Mouse (Mus musculus): Measurements from ENCODE around the gene Med21. TPM values are rescaled to one million over a fixed set of nuclear protein-coding genes. Genes with fewer than 3 reads are reported as not detected.

Med21 gene
- polyA plus RNA-seq, 1 experiment from 2014 or later: 108 TPM

DNA sequence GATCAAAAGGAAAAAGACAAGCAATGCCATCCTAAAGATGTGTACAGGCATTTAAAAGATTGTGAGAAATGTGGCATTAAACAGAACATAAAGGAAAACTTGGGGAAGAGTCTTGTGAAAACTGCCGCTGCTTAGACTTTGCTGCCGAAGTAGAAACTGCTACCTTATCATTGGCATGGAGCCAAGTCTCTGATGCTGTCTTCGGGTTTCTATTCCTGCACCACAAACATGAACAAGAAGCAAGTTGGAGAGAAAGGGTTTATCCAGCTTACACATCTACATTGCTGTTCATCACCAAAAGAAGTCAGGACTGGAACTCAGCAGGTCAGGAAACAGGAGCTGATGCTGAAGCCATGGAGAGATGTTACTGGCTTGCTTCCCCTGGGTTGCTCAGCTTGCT lies 10.8 kb downstream of the Med21 start:
- 0 out of 2 replicates have a peak, but pooled peaks cover 5% of the 10 kb centered on the region for H3K36me3 ChIP-seq (ENCODE audit: control insufficient read depth, insufficient read depth, low read length)
- ATAC-seq: no peak
- no peak overlapping the region for H3K27ac ChIP-seq (ENCODE audit: low read length)
- no peaks in the 10 kb centered on the region for H3K4me1 ChIP-seq (ENCODE audit: control insufficient read depth, insufficient read depth, low read length)
- H3K27me3 ChIP-seq (ENCODE audit: control insufficient read depth, insufficient read depth, low read depth, low read length): no peaks in the 10 kb centered on the region
- no peak overlapping the region for H3K4me2 ChIP-seq (ENCODE audit: low read length)
- 84% methylated on average over 3 of the region's 3 CpGs for WGBS
- H3K4me3 ChIP-seq (ENCODE audit: low read depth, low read length): no peak overlapping the region
- no peak overlapping the region for H3K9ac ChIP-seq (ENCODE audit: low read depth, low read length)
- H3K9me3 ChIP-seq (replicated peaks; ENCODE audit: control insufficient read depth, low read length, poor library complexity, severe bottlenecking): no peaks in the 10 kb centered on the region

GRCm38 (mm10) chr6:146660591-146660990 lies 18.2 kb downstream of the Med21 start:
- no peak for ATAC-seq
- no peak overlapping the region for H3K4me3 ChIP-seq (ENCODE audit: low read depth, low read length)

DNA sequence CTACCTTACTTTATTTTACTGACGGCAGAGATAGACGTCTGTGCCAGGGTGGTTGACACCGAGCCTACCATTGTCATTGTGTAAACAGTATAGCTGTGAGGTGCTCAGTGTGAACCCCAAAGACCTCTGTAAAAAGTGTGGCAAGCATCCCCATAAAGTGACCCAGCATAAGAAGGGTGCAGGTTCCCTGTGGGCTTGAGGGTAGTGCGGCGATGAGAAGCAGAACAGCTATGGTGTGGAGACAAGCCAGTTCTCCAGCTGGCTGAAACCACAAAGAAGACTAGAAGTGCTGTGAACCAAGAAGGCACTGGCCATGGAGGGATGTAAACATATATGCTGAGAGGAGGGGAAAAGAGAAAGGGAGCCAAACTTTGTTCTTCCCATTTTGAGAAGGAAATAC lies 19.3 kb downstream of the Med21 start:
- no peak overlapping the region for H3K4me3 ChIP-seq (ENCODE audit: low read depth, low read length)
- ATAC-seq: no peak

More at GRCm38 (mm10) chr6:146660591-146660990, 18.2 kb downstream of the Med21 start:
- WGBS: 72% methylated on average over 2 of the region's 2 CpGs
- no peaks in the 10 kb centered on the region for H3K27me3 ChIP-seq (ENCODE audit: control insufficient read depth, insufficient read depth, low read depth, low read length)
- H3K4me1 ChIP-seq (ENCODE audit: control insufficient read depth, insufficient read depth, low read length): no peaks in the 10 kb centered on the region
- no peak overlapping the region for H3K27ac ChIP-seq (ENCODE audit: low read length)
- no peak overlapping the region for H3K9ac ChIP-seq (ENCODE audit: low read depth, low read length)
- no peaks in the 10 kb centered on the region for H3K9me3 ChIP-seq (replicated peaks; ENCODE audit: control insufficient read depth, low read length, poor library complexity, severe bottlenecking)
- no peak overlapping the region for H3K4me2 ChIP-seq (ENCODE audit: low read length)
- no peaks in the 10 kb centered on the region for H3K36me3 ChIP-seq (ENCODE audit: control insufficient read depth, insufficient read depth, low read length)

DNA sequence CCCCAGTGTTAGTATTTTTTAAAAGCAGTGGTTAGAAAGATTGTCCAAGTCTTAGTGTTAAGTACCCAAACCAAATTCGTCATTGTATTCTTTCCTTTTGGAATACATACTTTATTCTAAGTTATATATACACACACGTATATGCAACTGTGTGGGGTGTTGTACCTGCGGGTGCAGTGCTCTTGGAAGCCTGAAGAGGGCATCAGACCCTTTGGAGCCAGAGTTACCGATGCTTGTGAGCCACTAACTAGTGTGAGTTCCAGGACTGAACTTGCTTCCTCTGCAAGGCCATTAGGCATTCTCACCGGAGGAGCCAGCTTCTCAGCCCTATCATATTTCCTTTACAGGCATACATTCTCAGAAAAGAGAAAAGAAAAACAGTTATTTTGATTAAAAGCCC lies 20.3 kb downstream of the Med21 start:
- ATAC-seq: no peak
- H3K9ac ChIP-seq (ENCODE audit: low read depth, low read length): no peak overlapping the region
- no peak overlapping the region for H3K4me2 ChIP-seq (ENCODE audit: low read length)
- H3K27ac ChIP-seq (ENCODE audit: low read length): no peak overlapping the region
- no peaks in the 10 kb centered on the region for H3K4me1 ChIP-seq (ENCODE audit: control insufficient read depth, insufficient read depth, low read length)
- H3K4me3 ChIP-seq (ENCODE audit: low read depth, low read length): no peak overlapping the region
- no peaks in the 10 kb centered on the region for H3K27me3 ChIP-seq (ENCODE audit: control insufficient read depth, insufficient read depth, low read depth, low read length)
- no peaks in the 10 kb centered on the region for H3K9me3 ChIP-seq (replicated peaks; ENCODE audit: control insufficient read depth, low read length, poor library complexity, severe bottlenecking)
- WGBS: 34% methylated on average over 5 of the region's 5 CpGs
- H3K36me3 ChIP-seq (ENCODE audit: control insufficient read depth, insufficient read depth, low read length): no peaks in the 10 kb centered on the region

More for the DNA sequence above, 19.3 kb downstream of the Med21 start:
- no peaks in the 10 kb centered on the region for H3K9me3 ChIP-seq (replicated peaks; ENCODE audit: control insufficient read depth, low read length, poor library complexity, severe bottlenecking)
- H3K36me3 ChIP-seq (ENCODE audit: control insufficient read depth, insufficient read depth, low read length): no peaks in the 10 kb centered on the region
- H3K27ac ChIP-seq (ENCODE audit: low read length): no peak overlapping the region
- H3K27me3 ChIP-seq (ENCODE audit: control insufficient read depth, insufficient read depth, low read depth, low read length): no peaks in the 10 kb centered on the region
- no peak overlapping the region for H3K9ac ChIP-seq (ENCODE audit: low read depth, low read length)
- 88% methylated on average over 5 of the region's 5 CpGs for WGBS
- H3K4me1 ChIP-seq (ENCODE audit: control insufficient read depth, insufficient read depth, low read length): no peaks in the 10 kb centered on the region
- H3K4me2 ChIP-seq (ENCODE audit: low read length): no peak overlapping the region

GRCm38 (mm10) chr6:146664116-146664515 lies 21.8 kb downstream of the Med21 start:
- no peak overlapping the region for H3K4me2 ChIP-seq (ENCODE audit: low read length)
- no peaks in the 10 kb centered on the region for H3K4me1 ChIP-seq (ENCODE audit: control insufficient read depth, insufficient read depth, low read length)
- 54% methylated on average over 5 of the region's 5 CpGs for WGBS
- H3K9me3 ChIP-seq (replicated peaks; ENCODE audit: control insufficient read depth, low read length, poor library complexity, severe bottlenecking): no peaks in the 10 kb centered on the region
- H3K27me3 ChIP-seq (ENCODE audit: control insufficient read depth, insufficient read depth, low read depth, low read length): no peaks in the 10 kb centered on the region
- ATAC-seq: no peak
- H3K4me3 ChIP-seq (ENCODE audit: low read depth, low read length): no peak overlapping the region
- no peak overlapping the region for H3K9ac ChIP-seq (ENCODE audit: low read depth, low read length)
- no peak overlapping the region for H3K27ac ChIP-seq (ENCODE audit: low read length)
- no peaks in the 10 kb centered on the region for H3K36me3 ChIP-seq (ENCODE audit: control insufficient read depth, insufficient read depth, low read length)

DNA sequence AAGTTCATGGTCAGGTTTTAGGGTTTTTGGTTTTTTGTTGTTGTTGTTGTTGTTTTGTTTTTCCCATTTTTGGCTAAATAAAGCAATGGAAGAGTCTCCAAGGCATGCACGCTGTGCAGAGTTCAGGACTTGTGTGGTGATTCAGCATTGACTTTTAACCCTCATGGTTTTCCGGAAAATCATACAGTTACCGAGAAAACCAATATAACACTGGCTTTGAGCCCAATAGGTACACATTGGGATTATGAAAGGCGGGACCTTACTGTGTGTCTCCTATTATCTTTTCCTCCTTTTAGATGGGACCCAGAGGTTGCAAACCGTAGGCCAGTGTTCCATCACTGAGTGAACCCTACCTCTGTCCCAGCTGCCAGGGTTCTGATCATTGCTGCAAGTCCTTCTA lies 22.6 kb downstream of the Med21 start:
- no peaks in the 10 kb centered on the region for H3K27me3 ChIP-seq (ENCODE audit: control insufficient read depth, insufficient read depth, low read depth, low read length)
- H3K9ac ChIP-seq (ENCODE audit: low read depth, low read length): no peak overlapping the region
- H3K4me2 ChIP-seq (ENCODE audit: low read length): no peak overlapping the region
- 93% methylated on average over 5 of the region's 5 CpGs for WGBS
- H3K4me1 ChIP-seq (ENCODE audit: control insufficient read depth, insufficient read depth, low read length): no peaks in the 10 kb centered on the region
- ATAC-seq: no peak
- H3K4me3 ChIP-seq (ENCODE audit: low read depth, low read length): no peak overlapping the region
- no peaks in the 10 kb centered on the region for H3K9me3 ChIP-seq (replicated peaks; ENCODE audit: control insufficient read depth, low read length, poor library complexity, severe bottlenecking)
- H3K36me3 ChIP-seq (ENCODE audit: control insufficient read depth, insufficient read depth, low read length): no peaks in the 10 kb centered on the region
- no peak overlapping the region for H3K27ac ChIP-seq (ENCODE audit: low read length)

GRCm38 (mm10) chr6:146665408-146665807 lies 23.1 kb downstream of the Med21 start:
- no peaks in the 10 kb centered on the region for H3K4me1 ChIP-seq (ENCODE audit: control insufficient read depth, insufficient read depth, low read length)
- no peak overlapping the region for H3K27ac ChIP-seq (ENCODE audit: low read length)
- 80% methylated on average over 2 of the region's 2 CpGs for whole genome bisulfite sequencing
- no peaks in the 10 kb centered on the region for H3K36me3 ChIP-seq (ENCODE audit: control insufficient read depth, insufficient read depth, low read length)
- no peaks in the 10 kb centered on the region for H3K27me3 ChIP-seq (ENCODE audit: control insufficient read depth, insufficient read depth, low read depth, low read length)
- no peak overlapping the region for H3K4me3 ChIP-seq (ENCODE audit: low read depth, low read length)
- no peak overlapping the region for H3K4me2 ChIP-seq (ENCODE audit: low read length)
- H3K9ac ChIP-seq (ENCODE audit: low read depth, low read length): no peak overlapping the region
- H3K9me3 ChIP-seq (replicated peaks; ENCODE audit: control insufficient read depth, low read length, poor library complexity, severe bottlenecking): no peaks in the 10 kb centered on the region
- ATAC-seq: no peak

GRCm38 (mm10) chr6:146666811-146667210 lies 24.5 kb downstream of the Med21 start:
- no peak for ATAC-seq
- Histone ChIP-seq H3K4me3 (ENCODE audit: low read depth, low read length) (no peak overlapping the region), H3K9ac (ENCODE audit: low read depth, low read length) (no peak overlapping the region), H3K27me3 (ENCODE audit: control insufficient read depth, insufficient read depth, low read depth, low read length) (no peaks in the 10 kb centered on the region), H3K36me3 (ENCODE audit: control insufficient read depth, insufficient read depth, low read length) (no peaks in the 10 kb centered on the region), H3K4me2 (ENCODE audit: low read length) (no peak overlapping the region), H3K27ac (ENCODE audit: low read length) (no peak overlapping the region), H3K9me3 (replicated peaks; ENCODE audit: control insufficient read depth, low read length, poor library complexity, severe bottlenecking) (no peaks in the 10 kb centered on the region), H3K4me1 (ENCODE audit: control insufficient read depth, insufficient read depth, low read length) (no peaks in the 10 kb centered on the region)
- 83% methylated on average over 6 of the region's 6 CpGs for WGBS

DNA sequence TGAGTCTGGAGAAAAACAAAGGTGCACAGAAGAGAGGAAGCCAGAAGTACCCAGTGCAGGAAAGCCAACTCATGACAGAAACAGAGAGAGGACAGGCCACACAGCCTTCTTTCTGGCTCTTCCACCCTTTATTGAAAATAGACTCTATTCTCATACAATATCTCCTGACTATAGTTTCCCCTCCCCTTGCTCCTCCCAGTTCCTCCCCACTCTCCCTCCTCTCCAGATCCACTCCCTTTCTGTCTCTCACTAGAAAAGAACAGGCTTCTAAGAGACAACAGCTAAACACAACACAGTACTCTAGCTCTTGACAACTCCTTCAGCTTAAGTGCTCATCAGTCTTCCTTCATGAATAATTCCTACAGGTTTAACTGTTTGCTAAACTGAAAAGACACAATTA lies 26.3 kb downstream of the Med21 start:
- H3K4me1 ChIP-seq (ENCODE audit: control insufficient read depth, insufficient read depth, low read length): no peaks in the 10 kb centered on the region
- H3K36me3 ChIP-seq (ENCODE audit: control insufficient read depth, insufficient read depth, low read length): no peaks in the 10 kb centered on the region
- H3K4me3 ChIP-seq (ENCODE audit: low read depth, low read length): no peak overlapping the region
- no peak overlapping the region for H3K27ac ChIP-seq (ENCODE audit: low read length)
- ATAC-seq: no peak
- no peak overlapping the region for H3K9ac ChIP-seq (ENCODE audit: low read depth, low read length)
- H3K9me3 ChIP-seq (replicated peaks; ENCODE audit: control insufficient read depth, low read length, poor library complexity, severe bottlenecking): no peaks in the 10 kb centered on the region
- H3K27me3 ChIP-seq (ENCODE audit: control insufficient read depth, insufficient read depth, low read depth, low read length): no peaks in the 10 kb centered on the region
- H3K4me2 ChIP-seq (ENCODE audit: low read length): no peak overlapping the region
